Mouse (Mus musculus) testis, adult 2 months (tissue): ENCODE results near the gene Ccdc97.

ENCODE experiments used
- CTCF ChIP-seq: fragments of 200-500 bp; IDR thresholded peaks from 2 replicates; pipeline ENCODE4 v1.5.1; 2012; ENCODE audit warnings: low read depth, mild to moderate bottlenecking, inconsistent platforms, low read length, moderate library complexity; ENCODE audit not compliant: control insufficient read depth, insufficient read depth, insufficient replicate concordance
- POLR2A ChIP-seq: fragments of 200-500 bp; IDR thresholded peaks from 2 replicates; pipeline ENCODE4 v1.6.1; 2012; ENCODE audit warnings: low read depth, mild to moderate bottlenecking, inconsistent platforms, low read length, moderate library complexity; ENCODE audit not compliant: control insufficient read depth

DNA sequence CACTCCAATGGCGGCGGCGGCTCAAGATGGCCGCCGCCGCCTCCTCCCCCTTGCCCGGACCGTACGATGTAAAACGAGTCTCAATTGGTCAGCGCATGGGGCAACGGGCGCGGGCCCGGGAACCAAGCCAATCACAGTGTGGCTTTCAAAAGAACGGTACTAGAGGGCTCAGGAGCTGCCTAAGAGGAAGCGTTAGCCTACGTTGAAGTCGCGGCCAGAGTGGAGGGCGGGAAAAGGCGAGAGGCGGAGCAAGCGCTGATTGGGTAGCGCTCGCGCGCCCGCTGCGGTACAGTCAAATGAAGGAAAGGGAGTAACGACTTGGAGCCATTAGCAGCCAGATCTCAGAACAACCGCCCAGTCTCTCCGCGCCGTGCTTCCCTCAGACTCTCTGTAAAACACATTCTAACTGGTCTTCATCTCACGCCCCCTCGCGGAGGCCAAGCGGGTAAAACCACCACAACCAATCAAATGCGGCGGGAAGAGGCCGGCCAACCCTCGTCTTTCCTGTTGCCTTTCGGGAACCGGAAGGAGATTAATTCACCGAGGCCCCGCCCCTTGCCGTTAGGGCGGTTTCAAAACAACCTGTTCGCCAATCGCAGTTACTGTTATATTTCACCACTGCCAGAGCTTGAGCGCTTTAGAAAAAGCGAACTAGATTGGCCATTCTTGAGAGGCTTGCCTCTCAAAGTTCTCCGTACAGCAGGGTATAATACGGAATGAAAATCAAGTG, 36.0 kb upstream of the Ccdc97 start, which contains the start of gene Hnrnpul1:
- TF ChIP-seq POLR2A (peak; percentile 85), CTCF (peak; percentile 15; the same call in 1 of the 2 replicates)
